Mouse (Mus musculus) thymus, adult 2 months (tissue): ENCODE measurements around the gene Map3k3.

Source experiments
- CTCF ChIP-seq: fragments of 200-500 bp; IDR thresholded peaks from 2 replicates; pipeline ENCODE4 v1.5.1; 2012; ENCODE audit warnings: mild to moderate bottlenecking, control low read depth, low read length, moderate library complexity, borderline replicate concordance; ENCODE audit not compliant: control insufficient read depth, poor library complexity, insufficient read depth; ENCODE audit errors: extremely low read depth
- POLR2A ChIP-seq: fragments of 200-500 bp; IDR thresholded peaks from 2 replicates; pipeline ENCODE4 v1.6.1; 2012; ENCODE audit warnings: mild to moderate bottlenecking, low read length, control low read depth, moderate library complexity; ENCODE audit not compliant: control insufficient read depth, poor library complexity, insufficient read depth; ENCODE audit errors: extremely low read depth

DNA sequence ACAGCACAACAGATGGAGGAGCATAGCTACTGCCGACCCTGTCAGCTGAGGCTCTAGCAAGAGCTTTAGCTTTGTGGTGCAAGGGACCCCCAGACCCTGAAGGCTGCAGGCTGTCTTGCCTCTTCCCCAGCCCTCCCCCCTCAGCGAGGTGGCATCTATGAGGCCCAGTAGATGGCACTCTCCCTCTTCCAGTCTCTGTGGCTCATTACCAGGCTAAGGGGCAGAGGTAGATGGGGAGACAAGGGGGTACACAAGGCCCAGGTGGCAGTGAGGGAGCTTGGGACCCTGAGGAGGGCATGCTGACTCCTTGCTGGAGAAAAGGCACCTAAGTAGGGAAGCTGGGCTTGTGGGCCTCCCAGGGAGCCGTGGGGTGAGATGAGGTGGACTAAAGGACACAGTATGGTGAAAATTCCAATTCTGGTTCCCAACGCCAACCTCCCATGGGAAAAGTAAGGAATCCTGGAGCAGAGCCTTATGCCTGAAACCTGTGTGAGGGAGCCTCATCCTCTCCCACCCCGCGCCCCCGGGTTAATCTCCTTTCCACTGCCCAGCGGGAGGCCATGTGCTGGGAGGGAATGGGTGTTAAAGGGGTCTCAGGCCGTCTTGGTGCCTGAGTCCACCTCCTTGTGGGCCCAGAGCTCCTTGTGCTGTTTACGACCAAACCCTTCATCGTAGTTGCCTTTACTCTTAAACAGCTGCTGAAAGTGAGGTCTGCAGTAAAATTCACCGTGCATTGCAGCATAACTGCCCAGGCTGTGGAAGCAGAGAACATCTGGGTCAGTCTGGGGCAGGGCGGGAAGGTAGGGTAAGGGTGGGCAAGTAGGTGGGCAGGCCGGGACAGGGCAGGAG, 73.9 kb downstream of the Map3k3 start:
- no peak for TF ChIP-seq POLR2A
- peak; percentile 83 for TF ChIP-seq CTCF
